Mouse (Mus musculus): ENCODE results near the gene Gm47996.
"Not testable (repeated sequence)": the region's sequence is repeated elsewhere in the genome, so short reads cannot be mapped to it uniquely, and the experiment has no call there.

Gene Gm47996

DNA sequence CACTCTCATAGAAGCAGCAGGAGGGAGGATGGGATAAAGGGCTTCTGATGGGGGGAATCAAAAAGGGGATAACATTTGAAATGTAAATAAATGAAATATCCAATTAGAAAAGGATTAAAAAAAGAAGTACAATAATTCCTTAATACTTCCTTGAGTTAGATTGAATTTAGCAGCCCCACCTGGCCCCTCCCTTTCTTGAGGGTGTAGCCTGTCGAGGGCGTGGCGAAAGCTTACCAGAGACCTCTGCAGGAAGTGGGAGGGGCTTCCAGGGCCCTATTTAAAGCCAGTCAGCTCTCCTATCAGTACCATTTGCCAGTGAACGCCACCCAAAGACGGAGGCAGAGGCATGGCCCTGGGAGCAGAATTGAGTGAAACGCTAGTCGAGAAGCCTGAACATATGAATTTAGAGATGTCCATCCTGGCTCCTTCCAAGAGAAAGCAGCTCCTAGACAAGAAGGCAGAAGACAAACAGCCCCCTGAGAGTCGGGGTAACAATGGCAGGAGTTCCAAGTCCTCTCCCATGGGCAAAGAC, at the start of gene Gm47996:
Gene Gm47996 (plus strand): TSS at position 308 of the 532 bp plus-strand sequence.
- not testable (repeated sequence) for DNase-seq (ENCODE audit: extremely low spot score)

DNA sequence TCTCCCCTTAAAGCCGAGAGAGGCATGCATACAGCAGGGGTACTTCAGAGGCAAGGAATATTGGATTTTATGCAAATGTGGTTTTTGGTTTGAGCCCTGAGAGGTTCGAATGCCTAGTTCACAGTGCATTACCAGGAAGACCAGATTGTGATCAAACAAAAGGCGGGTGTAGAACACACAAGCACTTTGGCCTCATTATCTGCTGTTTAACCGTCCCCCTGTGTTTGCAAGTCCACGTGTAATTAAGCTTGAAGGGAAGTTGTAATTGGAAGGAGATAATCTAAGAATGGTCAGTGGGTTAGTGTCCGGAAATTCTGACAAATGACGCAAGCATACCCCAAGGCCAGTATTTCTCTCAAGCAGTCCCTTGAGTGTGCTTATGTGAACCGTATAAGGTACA, 43.9 kb upstream of the Gm47996 start:
- no peak for DNase-seq (ENCODE audit: extremely low spot score)

GRCm38 (mm10) chr1:151167297-151168047, 42.5 kb upstream of the Gm47996 start:
- DNase-seq (ENCODE audit: extremely low spot score) = peak; percentile 33

DNA sequence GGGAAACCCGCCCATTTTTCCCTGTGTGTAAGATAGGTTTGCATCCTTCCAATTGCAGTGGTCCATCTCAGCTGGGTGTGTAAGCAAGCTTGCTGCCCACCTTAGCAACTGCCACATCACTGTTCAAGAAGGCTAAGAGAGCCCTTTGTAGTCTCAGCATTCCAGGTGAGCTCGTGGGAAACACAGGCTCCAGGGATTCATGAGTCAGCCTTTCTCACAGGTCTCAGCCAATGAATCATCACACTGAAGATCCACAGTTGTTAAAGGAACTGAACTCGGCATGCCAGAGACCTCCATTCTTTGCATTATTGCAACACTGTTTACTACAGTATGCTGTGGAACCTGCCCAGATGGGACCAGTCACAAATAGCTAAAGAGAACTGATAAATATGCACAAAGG, 41.3 kb upstream of the Gm47996 start:
- no peak for DNase-seq (ENCODE audit: extremely low spot score)

GRCm38 (mm10) chr1:151171572-151172461, 38.1 kb upstream of the Gm47996 start:
- DNase-seq (ENCODE audit: extremely low spot score) = no peak

DNA sequence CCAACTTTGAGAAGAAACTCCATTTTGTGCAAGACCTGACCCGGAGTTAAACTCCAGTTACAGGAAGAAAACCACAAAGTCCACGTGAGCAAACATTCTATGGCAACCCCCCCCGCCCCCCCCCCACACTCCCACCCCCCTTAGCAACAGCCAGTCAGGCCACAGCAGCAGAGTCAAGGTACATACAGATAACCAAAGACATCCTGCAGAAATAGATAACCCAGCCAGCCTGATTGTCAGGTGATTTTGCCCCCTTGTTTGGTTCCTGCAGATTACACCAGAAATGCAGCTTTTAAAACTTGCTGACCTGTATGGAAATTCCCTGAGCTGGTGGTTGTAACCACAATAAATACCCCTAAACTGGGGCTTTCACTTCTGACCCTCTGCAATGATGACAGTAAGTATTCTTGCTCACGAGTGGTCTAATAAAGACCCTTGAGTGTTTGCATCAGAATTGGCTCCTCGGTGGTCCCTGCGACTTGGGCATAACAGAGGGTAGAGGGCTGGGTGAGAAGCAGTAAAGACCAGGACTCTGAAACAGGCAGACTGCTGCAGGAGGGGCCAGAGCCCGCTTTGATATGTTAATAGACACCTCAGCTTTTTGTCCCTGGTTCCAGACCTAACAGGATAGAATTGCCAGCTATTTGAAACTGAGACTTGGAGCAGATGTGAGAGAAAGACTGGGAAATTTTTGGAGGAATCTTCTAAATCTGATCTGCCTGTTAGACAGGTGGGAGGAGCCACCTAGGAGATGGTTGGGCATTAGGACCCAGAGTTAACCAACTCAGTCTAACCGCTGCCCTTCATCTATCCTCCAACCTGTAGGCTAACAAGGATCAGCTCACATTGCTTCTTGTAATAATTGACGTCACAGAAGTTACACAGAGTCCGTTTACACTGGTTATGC, 32.6 kb upstream of the Gm47996 start:
- DNase-seq (ENCODE audit: extremely low spot score) = peak; percentile 55

GRCm38 (mm10) chr1:151177937-151178271, 32.0 kb upstream of the Gm47996 start:
- DNase-seq (ENCODE audit: extremely low spot score) = no peak

DNA sequence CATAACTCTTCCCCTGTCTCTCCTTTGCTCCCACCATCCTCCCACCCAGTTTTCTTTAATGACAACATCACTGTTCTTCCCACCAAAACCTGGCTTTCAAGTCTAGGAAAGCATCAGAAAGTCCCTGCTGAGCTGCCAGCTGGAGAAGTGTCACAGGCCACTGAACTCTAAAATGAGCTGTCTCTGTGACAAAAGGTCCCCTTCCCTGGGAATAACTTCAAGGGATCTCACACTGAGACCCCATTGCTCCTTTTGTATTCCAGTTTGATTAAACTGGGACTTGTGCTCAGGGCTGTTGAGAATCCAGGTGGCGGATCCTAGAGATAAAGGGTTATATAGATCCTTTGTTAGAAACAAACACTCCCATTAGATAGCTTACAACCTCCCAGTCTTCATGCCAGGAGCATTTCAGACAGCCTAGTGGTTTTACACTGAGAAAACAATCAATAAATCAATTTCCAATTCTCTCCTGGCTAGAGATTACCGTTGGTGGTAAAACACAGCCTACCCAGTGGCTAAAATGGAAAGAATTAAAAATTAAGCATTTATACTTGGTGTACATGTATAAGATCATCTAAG, 31.3 kb upstream of the Gm47996 start:
- DNase-seq (ENCODE audit: extremely low spot score) = peak; percentile 42

DNA sequence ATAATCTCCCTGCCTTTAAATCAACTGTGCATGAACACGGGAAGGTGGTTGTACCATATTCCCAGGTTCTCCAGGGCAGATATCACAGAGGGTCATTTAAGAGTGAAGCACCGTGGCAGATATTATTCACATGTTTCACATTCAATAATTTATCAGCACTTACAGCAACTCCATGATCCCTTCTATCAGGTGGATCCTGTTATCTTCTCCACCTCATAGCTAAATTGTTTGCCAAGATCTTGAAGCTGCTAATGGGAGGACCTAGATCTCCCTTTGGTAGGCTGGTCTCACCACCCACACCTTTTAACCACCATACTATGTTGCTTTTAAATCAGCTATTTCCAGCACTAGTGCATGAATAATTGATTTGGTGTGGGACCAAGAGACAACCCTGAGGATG, 29.8 kb upstream of the Gm47996 start:
- DNase-seq (ENCODE audit: extremely low spot score) = no peak

DNA sequence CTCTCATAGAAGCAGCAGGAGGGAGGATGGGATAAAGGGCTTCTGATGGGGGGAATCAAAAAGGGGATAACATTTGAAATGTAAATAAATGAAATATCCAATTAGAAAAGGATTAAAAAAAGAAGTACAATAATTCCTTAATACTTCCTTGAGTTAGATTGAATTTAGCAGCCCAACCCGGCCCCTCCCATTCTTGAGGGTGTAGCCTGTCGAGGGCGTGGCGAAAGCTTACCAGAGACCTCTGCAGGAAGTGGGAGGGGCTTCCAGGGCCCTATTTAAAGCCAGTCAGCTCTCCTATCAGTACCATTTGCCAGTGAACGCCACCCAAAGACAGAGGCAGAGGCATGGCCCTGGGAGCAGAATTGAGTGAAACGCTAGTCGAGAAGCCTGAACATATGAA, 27.7 kb upstream of the Gm47996 start, which contains the start of gene Gm47985:
Gene Gm47985 (plus strand): TSS at position 272 of the 400 bp plus-strand sequence.
- not testable (repeated sequence) for DNase-seq (ENCODE audit: extremely low spot score)

DNA sequence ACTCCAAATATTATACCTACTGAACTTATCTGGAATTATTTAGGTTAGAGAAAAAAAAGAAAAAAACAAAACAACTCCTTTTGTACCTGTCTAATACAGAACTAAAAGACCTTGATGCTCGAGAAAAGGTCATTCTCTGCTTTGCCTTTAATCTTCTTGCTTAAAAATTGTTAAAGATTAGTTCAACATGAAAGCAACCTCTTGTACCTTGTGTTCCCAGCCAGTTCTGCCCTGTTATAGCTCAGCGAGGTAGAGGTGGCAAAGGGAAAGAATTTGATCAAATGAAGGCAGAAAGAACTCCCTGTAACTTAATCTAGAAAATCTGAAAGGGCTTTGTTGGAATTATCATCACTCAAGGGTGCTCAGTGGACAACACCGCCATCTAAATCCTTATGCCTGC, 23.7 kb upstream of the Gm47996 start:
- not testable (repeated sequence) for DNase-seq (ENCODE audit: extremely low spot score)

- DNase-seq (ENCODE audit: extremely low spot score) = not testable (repeated sequence)
These were observed 23.0 kb upstream of the Gm47996 start for GRCm38 (mm10) chr1:151186879-151187424.

- DNase-seq (ENCODE audit: extremely low spot score) = no peak
These were observed 21.5 kb upstream of the Gm47996 start for GRCm38 (mm10) chr1:151188469-151188868.

DNA sequence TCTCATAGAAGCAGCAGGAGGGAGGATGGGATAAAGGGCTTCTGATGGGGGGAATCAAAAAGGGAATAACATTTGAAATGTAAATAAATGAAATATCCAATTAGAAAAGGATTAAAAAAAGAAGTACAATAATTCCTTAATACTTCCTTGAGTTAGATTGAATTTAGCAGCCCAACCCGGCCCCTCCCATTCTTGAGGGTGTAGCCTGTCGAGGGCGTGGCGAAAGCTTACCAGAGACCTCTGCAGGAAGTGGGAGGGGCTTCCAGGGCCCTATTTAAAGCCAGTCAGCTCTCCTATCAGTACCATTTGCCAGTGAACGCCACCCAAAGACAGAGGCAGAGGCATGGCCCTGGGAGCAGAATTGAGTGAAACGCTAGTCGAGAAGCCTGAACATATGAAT, 17.9 kb upstream of the Gm47996 start, which contains the start of gene Gm8947:
Gene Gm8947 (plus strand): TSS at position 302 of the 400 bp plus-strand sequence.
- DNase-seq (ENCODE audit: extremely low spot score) = not testable (repeated sequence)

- not testable (repeated sequence) for DNase-seq (ENCODE audit: extremely low spot score)
These were observed 17.2 kb upstream of the Gm47996 start for GRCm38 (mm10) chr1:151192739-151193138.

DNA sequence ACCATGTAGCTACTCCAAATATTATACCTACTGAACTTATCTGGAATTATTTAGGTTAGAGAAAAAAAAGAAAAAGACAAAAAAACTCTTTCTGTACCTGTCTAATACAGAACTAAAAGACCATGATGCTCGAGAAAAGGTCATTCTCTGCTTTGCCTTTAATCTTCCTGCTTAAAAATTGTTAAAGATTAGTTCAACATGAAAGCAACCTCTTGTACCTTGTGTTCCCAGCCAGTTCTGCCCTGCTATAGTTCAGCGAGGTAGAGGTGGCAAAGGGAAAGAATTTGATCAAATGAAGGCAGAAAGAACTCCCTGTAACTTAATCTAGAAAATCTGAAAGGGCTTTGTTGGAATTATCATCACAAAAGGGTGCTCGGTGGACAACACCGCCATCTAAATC, 13.9 kb upstream of the Gm47996 start:
- not testable (repeated sequence) for DNase-seq (ENCODE audit: extremely low spot score)

DNA sequence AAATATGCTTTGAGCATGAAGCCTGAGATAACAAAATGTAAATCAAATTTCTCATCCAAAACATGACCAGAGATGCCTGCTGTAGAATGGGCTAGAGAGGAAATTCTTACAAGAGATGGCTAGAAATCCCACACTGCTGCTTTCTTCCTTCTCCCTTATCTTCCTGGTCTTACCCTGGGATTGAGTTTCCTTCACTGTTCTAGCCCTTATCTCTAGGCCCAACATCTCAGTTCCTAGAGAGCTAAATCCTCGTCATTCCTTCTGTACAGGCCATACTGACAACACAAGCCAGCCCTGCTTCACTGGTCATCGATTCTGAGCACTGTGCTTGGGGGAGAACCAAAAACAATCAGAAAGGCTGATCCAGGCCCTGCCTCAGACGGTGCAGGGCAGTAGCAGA, 13.2 kb upstream of the Gm47996 start:
- DNase-seq (ENCODE audit: extremely low spot score) = not testable (repeated sequence)

DNA sequence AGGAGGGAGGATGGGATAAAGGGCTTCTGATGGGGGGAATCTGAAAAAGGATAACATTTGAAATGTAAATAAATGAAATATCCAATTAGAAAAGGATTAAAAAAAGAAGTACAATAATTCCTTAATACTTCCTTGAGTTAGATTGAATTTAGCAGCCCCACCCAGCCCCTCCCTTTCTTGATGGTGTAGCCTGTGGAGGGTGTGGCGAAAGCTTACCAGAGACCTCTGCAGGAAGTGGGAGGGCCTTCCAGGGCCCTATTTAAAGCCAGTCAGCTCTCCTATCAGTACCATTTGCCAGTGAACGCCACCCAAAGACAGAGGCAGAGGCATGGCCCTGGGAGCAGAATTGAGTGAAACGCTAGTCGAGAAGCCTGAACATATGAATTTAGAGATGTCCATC, 11.8 kb upstream of the Gm47996 start, which contains the start of gene Gm47995:
Gene Gm47995 (plus strand): TSS at position 329 of the 400 bp plus-strand sequence.
- not testable (repeated sequence) for DNase-seq (ENCODE audit: extremely low spot score)

DNA sequence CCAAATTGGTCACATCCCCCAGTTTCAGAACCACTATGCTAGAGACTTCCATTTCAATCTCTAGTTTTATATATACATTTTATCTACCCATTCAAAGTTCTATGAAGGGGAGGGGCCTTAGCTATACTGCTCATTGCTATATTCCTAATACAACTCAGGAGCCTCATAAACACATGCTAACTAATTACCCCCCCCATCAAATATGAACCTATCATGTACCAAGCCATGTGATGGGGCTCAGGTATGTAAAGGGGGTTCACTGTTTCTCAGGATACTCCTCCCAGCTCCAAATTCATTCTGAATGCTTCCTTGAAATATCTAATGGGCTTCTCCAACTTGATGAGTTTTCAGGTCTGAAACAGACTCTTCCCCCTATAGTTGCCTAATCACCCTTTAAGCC, 9.3 kb upstream of the Gm47996 start:
- not testable (repeated sequence) for DNase-seq (ENCODE audit: extremely low spot score)

GRCm38 (mm10) chr1:151202771-151203170, 7.2 kb upstream of the Gm47996 start:
- not testable (repeated sequence) for DNase-seq (ENCODE audit: extremely low spot score)
